Mouse (Mus musculus): ENCODE results near the gene Nbl1. TPM values are rescaled to one million over a fixed set of nuclear protein-coding genes. Genes with fewer than 3 reads are reported as not detected.

Gene Nbl1
- polyA plus RNA-seq, 1 experiment from 2014 or later: 42.9 TPM

DNA sequence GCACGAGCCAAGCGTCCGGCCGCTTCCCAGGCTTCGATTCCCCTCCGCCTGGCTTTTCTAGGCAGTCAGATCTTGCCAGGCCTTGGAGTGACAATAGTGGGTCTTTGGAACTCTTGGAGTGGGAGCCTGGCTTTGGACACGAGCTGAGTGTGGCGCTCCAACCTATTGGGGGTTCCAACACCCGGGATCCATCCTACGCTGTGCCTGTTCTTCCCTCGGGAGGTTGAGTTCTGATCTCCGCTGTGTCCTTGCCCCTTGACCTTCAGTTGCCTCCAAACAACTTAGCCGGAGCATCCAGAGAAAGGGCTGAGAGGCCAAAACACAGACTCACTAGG lies 370 bp upstream of the Nbl1 start:
- H3K27me3 ChIP-seq (ENCODE audit: control insufficient read depth, insufficient read depth, low read length): peaks cover 2% of the 10 kb centered on the region; the same call in 1 of the 2 replicates
- H3K4me2 ChIP-seq (replicated peaks; ENCODE audit: low read depth, low read length): peak overlapping the region; percentile 96
- ATAC-seq (ENCODE audit: insufficient number of reproducible peaks, insufficient read depth, low FRiP score, low read depth): no peak
- H3K36me3 ChIP-seq (ENCODE audit: control insufficient read depth, insufficient read depth, low read length): no peaks in the 10 kb centered on the region; the same call in 1 of the 2 replicates
- WGBS: 24% methylated on average over 13 of the region's 13 CpGs
- 0 out of 2 replicates have a peak overlapping the region, but pooled peaks have one; percentile 7 for H3K27ac ChIP-seq (ENCODE audit: low read length)
- peak overlapping the region; percentile 70 for H3K4me3 ChIP-seq (ENCODE audit: low read depth, low read length)
- H3K4me1 ChIP-seq (ENCODE audit: control insufficient read depth, insufficient read depth, low read length): peaks cover 17% of the 10 kb centered on the region; the same call in 1 of the 2 replicates
- no peak overlapping the region for H3K9ac ChIP-seq (replicated peaks; ENCODE audit: low read depth, low read length)
- 0 out of 2 replicates have a peak, but pooled peaks cover 2% of the 10 kb centered on the region for H3K9me3 ChIP-seq (ENCODE audit: control insufficient read depth, low read depth, low read length)

DNA sequence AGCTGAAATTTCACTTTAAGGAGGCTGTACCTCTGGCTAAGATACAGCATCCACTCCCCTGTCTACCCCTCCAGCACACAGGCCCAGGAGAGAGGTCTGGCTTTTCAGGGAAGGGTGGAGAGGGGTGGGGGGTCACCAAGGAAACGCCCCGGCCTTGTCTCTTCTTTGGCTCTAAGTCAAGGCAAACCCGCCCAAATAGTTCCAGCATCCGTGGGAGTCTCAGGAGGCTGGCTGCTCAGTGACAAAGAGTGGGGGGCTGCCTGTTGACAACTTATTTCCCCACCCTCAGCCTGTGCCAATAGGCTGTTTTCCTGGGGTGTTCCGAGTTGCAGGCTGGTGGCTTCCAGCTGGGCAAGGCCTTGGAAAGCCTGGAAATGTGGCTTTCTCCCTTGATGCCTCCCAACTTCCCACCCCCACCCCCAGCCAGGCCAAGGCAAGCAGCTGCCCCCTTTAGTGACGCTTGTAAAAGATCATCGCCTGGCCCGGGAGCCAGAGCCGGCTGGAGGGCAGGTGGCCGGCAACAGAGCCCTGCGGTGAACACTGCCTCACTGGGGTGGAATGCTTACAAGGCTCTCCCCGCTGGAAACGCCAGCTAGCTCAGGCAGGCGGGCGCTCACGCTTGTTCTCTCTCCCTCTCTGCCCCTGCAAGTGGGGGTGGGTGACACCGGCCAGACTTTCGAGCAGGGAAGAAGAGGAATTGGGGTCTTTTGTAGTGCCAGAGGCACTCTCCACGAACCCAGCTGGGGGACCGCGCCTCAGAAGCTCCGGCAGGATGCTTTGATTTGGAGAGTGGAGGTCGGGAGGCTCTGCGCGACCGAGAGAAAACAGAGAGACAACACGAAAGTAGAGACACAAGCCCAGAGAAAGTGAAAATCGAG lies 1.1 kb downstream of the Nbl1 start:
- no peaks in the 10 kb centered on the region; the same call in 1 of the 2 replicates for H3K36me3 ChIP-seq (ENCODE audit: control insufficient read depth, insufficient read depth, low read length)
- peaks cover 17% of the 10 kb centered on the region; the same call in 1 of the 2 replicates for H3K4me1 ChIP-seq (ENCODE audit: control insufficient read depth, insufficient read depth, low read length)
- H3K4me2 ChIP-seq (replicated peaks; ENCODE audit: low read depth, low read length): peak overlapping the region; percentile 96
- H3K9ac ChIP-seq (replicated peaks; ENCODE audit: low read depth, low read length): peak overlapping the region; percentile 70
- H3K9me3 ChIP-seq (ENCODE audit: control insufficient read depth, low read depth, low read length): 0 out of 2 replicates have a peak, but pooled peaks cover 2% of the 10 kb centered on the region
- ATAC-seq (ENCODE audit: insufficient number of reproducible peaks, insufficient read depth, low FRiP score, low read depth): no peak
- H3K27me3 ChIP-seq (ENCODE audit: control insufficient read depth, insufficient read depth, low read length): peaks cover 2% of the 10 kb centered on the region; the same call in 1 of the 2 replicates
- WGBS: 7% methylated on average over 28 of the region's 28 CpGs
- H3K4me3 ChIP-seq (ENCODE audit: low read depth, low read length): peak overlapping the region; percentile 70
- H3K27ac ChIP-seq (ENCODE audit: low read length): no peak overlapping the region; the same call in 1 of the 2 replicates

DNA sequence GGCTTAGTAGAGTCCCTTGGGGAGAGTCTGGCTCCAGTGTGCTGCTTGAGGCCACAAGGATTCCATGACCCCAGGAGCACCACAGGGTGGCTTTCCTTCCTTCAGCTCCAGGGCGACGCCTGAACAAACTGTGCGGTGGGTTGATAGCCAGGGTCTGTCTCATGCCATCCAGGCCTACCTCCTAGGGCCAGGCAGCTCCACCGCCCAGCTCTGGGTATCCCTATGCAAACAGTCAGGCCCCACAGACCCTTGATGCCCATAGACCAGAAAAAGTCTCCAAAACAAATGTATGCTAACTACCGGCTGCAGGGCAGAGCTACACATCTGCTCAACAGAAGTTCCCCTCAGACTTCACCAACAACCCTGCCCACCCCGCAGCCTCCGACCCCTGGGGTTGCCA lies 1.7 kb downstream of the Nbl1 start:
- WGBS: 46% methylated on average over 7 of the region's 7 CpGs
- H3K9ac ChIP-seq (replicated peaks; ENCODE audit: low read depth, low read length): no peak overlapping the region; the same call in 1 of the 2 replicates
- H3K27me3 ChIP-seq (ENCODE audit: control insufficient read depth, insufficient read depth, low read length): peaks cover 2% of the 10 kb centered on the region; the same call in 1 of the 2 replicates
- ATAC-seq (ENCODE audit: insufficient number of reproducible peaks, insufficient read depth, low FRiP score, low read depth): no peak
- peak overlapping the region; percentile 96 for H3K4me2 ChIP-seq (replicated peaks; ENCODE audit: low read depth, low read length)
- no peak overlapping the region for H3K27ac ChIP-seq (ENCODE audit: low read length)
- H3K36me3 ChIP-seq (ENCODE audit: control insufficient read depth, insufficient read depth, low read length): no peaks in the 10 kb centered on the region; the same call in 1 of the 2 replicates
- H3K4me3 ChIP-seq (ENCODE audit: low read depth, low read length): peak overlapping the region; percentile 70; the same call in 1 of the 2 replicates
- peaks cover 14% of the 10 kb centered on the region; the same call in 1 of the 2 replicates for H3K4me1 ChIP-seq (ENCODE audit: control insufficient read depth, insufficient read depth, low read length)
- H3K9me3 ChIP-seq (ENCODE audit: control insufficient read depth, low read depth, low read length): 0 out of 2 replicates have a peak, but pooled peaks cover 2% of the 10 kb centered on the region

DNA sequence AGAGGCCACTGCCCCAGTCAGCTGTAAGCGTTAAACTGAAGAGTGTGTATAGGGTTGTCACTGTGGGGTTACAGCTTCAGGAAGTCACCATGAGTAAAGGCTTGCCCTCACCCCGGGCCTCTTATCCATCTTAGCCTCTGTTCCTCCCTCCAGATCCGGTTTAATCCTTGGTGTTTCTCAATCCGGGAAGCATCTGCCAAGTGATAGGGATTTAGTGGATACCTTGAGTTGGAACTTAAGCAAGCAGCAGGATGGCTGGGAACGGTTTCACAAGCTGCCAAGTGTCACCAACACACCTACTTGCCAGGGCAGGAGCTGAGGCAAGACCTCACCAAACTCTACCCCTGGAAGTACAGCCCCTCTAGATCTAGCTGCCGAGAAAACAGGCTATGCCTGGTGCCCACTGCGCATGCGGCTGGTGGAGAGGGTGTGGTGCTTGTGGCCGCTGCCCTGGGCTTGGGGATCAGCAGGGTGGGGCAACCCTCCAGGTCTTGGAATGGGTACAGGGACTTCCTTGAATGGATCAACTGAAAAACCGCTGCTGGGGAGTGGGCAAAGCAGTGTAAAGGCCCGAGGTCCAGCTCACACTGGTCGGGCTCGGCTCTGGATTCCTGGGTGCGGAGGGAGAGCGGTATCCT lies 2.4 kb downstream of the Nbl1 start:
- peak overlapping the region; percentile 96; the same call in 1 of the 2 replicates for H3K4me2 ChIP-seq (replicated peaks; ENCODE audit: low read depth, low read length)
- H3K36me3 ChIP-seq (ENCODE audit: control insufficient read depth, insufficient read depth, low read length): no peaks in the 10 kb centered on the region; the same call in 1 of the 2 replicates
- H3K27me3 ChIP-seq (ENCODE audit: control insufficient read depth, insufficient read depth, low read length): peaks cover 2% of the 10 kb centered on the region; the same call in 1 of the 2 replicates
- H3K4me1 ChIP-seq (ENCODE audit: control insufficient read depth, insufficient read depth, low read length): peaks cover 14% of the 10 kb centered on the region; the same call in 1 of the 2 replicates
- H3K4me3 ChIP-seq (ENCODE audit: low read depth, low read length): peak overlapping the region; percentile 70; the same call in 1 of the 2 replicates
- 0 out of 2 replicates have a peak, but pooled peaks cover 2% of the 10 kb centered on the region for H3K9me3 ChIP-seq (ENCODE audit: control insufficient read depth, low read depth, low read length)
- 53% methylated on average over 15 of the region's 15 CpGs for WGBS
- ATAC-seq (ENCODE audit: insufficient number of reproducible peaks, insufficient read depth, low FRiP score, low read depth): no peak
- no peak overlapping the region for H3K9ac ChIP-seq (replicated peaks; ENCODE audit: low read depth, low read length)
- H3K27ac ChIP-seq (ENCODE audit: low read length): no peak overlapping the region

DNA sequence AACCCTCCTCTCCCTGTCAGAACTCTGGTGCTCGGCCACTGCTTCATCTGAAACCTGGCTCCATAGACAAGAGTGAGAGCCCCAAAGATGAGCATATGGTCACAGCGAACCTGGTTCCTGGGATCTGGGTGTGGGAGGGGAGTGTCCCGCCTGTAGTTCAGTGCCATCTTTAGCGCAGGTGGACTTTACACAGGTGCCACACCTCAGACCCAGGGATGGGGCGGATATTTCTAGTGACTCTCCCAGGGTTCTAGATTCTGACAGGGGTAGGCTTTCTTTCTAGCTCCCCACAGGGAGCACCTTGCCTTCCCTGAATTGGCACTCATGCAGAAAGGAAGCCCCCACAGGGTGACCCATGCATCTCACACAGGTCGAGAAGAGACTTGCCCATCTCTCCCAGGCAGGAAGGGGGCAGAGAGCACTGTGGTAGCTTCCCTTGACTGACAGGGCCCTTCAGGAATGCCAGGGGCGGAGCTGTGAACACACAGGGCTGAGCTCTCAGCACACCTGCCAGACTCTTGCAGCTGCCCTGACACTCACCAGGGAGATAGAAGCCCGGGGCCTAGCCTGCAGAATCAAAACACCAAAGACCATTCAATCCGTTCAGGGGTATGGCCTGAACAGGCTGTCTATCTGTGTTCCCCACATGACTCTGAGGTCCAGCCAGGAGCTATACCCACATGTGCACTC lies 3.7 kb downstream of the Nbl1 start:
- no peak for ATAC-seq (ENCODE audit: insufficient number of reproducible peaks, insufficient read depth, low FRiP score, low read depth)
- 52% methylated on average over 9 of the region's 9 CpGs for WGBS
- Histone ChIP-seq H3K4me1 (ENCODE audit: control insufficient read depth, insufficient read depth, low read length) (peaks cover 14% of the 10 kb centered on the region; the same call in 1 of the 2 replicates), H3K27ac (ENCODE audit: low read length) (no peak overlapping the region), H3K4me3 (ENCODE audit: low read depth, low read length) (no peak overlapping the region), H3K36me3 (ENCODE audit: control insufficient read depth, insufficient read depth, low read length) (peaks cover 4% of the 10 kb centered on the region; the same call in 1 of the 2 replicates), H3K4me2 (replicated peaks; ENCODE audit: low read depth, low read length) (no peak overlapping the region), H3K27me3 (ENCODE audit: control insufficient read depth, insufficient read depth, low read length) (peaks cover 2% of the 10 kb centered on the region; the same call in 1 of the 2 replicates), H3K9me3 (ENCODE audit: control insufficient read depth, low read depth, low read length) (no peaks in the 10 kb centered on the region), H3K9ac (replicated peaks; ENCODE audit: low read depth, low read length) (no peak overlapping the region)

DNA sequence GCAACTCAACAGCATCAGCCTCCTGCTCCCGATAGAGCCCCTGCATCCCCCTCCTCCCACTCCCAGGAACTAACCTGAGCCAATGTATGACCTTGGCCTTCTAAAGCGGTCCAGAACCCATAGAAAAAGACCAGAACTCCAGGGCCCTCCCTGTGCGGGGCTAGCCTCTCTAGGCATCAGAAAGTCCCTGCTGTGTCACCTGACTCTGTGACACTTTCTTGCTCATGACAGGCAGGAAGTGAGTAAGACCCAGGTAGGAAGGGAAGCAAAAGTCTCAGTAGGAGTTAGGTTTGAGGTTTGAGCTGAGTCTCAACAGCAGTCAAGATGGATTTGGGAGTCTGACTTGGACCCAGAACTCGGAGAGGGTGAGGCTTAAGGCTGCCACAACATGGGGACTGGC lies 5.8 kb downstream of the Nbl1 start:
- Histone ChIP-seq H3K9me3 (ENCODE audit: control insufficient read depth, low read depth, low read length) (no peaks in the 10 kb centered on the region), H3K27me3 (ENCODE audit: control insufficient read depth, insufficient read depth, low read length) (no peaks in the 10 kb centered on the region), H3K4me1 (ENCODE audit: control insufficient read depth, insufficient read depth, low read length) (peaks cover 29% of the 10 kb centered on the region), H3K9ac (replicated peaks; ENCODE audit: low read depth, low read length) (no peak overlapping the region), H3K4me3 (ENCODE audit: low read depth, low read length) (no peak overlapping the region), H3K36me3 (ENCODE audit: control insufficient read depth, insufficient read depth, low read length) (peaks cover 4% of the 10 kb centered on the region; the same call in 1 of the 2 replicates), H3K4me2 (replicated peaks; ENCODE audit: low read depth, low read length) (no peak overlapping the region), H3K27ac (ENCODE audit: low read length) (no peak overlapping the region)
- no peak for ATAC-seq (ENCODE audit: insufficient number of reproducible peaks, insufficient read depth, low FRiP score, low read depth)
- WGBS: 62% methylated on average over 4 of the region's 4 CpGs

DNA sequence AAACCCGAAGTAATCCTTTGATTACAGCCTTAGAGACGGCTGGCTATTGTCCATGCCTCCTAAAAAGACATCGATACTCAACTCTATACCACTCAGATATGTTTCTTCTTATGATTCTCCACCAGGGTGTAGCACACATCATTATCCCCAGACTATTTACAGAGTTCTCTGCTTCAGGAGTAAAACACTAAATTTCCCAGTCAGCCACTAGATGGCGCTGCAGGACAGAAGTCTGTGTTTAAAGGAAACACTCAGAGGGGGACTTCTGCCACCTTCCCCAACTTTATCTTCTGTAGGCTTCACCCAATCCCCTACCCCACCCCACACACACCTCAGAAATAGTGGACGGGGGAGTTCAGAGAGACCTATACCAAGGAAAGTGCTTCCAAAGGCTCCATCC lies 6.8 kb downstream of the Nbl1 start:
- H3K4me2 ChIP-seq (replicated peaks; ENCODE audit: low read depth, low read length): no peak overlapping the region
- 14% methylated on average over 5 of the region's 5 CpGs for WGBS
- H3K9me3 ChIP-seq (ENCODE audit: control insufficient read depth, low read depth, low read length): no peaks in the 10 kb centered on the region
- no peak overlapping the region for H3K27ac ChIP-seq (ENCODE audit: low read length)
- H3K4me3 ChIP-seq (ENCODE audit: low read depth, low read length): no peak overlapping the region
- H3K27me3 ChIP-seq (ENCODE audit: control insufficient read depth, insufficient read depth, low read length): no peaks in the 10 kb centered on the region
- H3K36me3 ChIP-seq (ENCODE audit: control insufficient read depth, insufficient read depth, low read length): peaks cover 4% of the 10 kb centered on the region; the same call in 1 of the 2 replicates
- peaks cover 21% of the 10 kb centered on the region for H3K4me1 ChIP-seq (ENCODE audit: control insufficient read depth, insufficient read depth, low read length)
- H3K9ac ChIP-seq (replicated peaks; ENCODE audit: low read depth, low read length): no peak overlapping the region
- ATAC-seq (ENCODE audit: insufficient number of reproducible peaks, insufficient read depth, low FRiP score, low read depth): peak; percentile 14; the same call in 1 of the 2 replicates

DNA sequence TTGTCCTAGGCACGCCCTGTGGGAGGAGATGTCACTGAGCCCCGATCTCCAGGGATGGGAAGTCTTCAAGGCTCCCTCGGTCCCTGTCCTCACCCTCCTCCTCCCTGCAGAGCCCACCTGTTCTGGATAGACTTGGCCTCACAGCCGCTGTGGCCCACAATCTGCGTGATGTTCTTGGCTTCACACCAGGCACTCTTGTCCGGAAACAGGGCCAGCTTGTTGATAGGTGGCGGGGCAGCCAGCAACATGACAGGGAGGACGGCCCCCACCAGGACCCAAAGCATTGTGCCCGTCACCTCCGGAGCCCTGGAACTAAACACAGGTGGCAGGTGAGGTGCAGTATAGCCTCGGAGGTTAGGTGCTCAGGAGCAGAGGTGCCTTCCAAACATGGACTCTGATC lies 7.5 kb downstream of the Nbl1 start:
- ATAC-seq (ENCODE audit: insufficient number of reproducible peaks, insufficient read depth, low FRiP score, low read depth): no peak
- Histone ChIP-seq H3K4me3 (ENCODE audit: low read depth, low read length) (no peak overlapping the region), H3K27me3 (ENCODE audit: control insufficient read depth, insufficient read depth, low read length) (no peaks in the 10 kb centered on the region), H3K4me2 (replicated peaks; ENCODE audit: low read depth, low read length) (no peak overlapping the region), H3K27ac (ENCODE audit: low read length) (no peak overlapping the region), H3K36me3 (ENCODE audit: control insufficient read depth, insufficient read depth, low read length) (peaks cover 4% of the 10 kb centered on the region; the same call in 1 of the 2 replicates), H3K4me1 (ENCODE audit: control insufficient read depth, insufficient read depth, low read length) (peaks cover 15% of the 10 kb centered on the region), H3K9me3 (ENCODE audit: control insufficient read depth, low read depth, low read length) (no peaks in the 10 kb centered on the region), H3K9ac (replicated peaks; ENCODE audit: low read depth, low read length) (no peak overlapping the region)
- 69% methylated on average over 11 of the region's 11 CpGs for WGBS

Measured in stomach, embryonic 14.5 days (tissue).